In the genomic region with DNA sequence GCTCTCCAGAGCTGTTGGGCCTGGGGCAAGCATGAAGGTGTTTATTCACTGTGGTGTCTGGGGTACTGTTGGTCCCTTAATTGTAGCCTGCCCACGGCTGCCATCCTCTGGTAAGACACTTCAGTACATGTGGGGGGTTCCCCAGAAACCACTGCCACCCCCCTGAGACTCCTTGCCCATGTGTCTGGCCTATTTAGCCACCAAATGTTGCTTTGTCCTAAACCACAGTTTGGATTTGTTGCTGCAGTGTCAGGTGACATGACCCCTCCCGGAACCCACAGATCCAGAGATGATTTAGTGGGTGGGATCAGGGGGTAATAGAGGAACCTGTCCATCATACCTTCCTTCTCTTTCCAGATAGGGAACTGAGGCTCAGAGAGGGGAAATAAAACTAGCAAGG, we compare ENCODE assay signal across 11 mouse cellular contexts. TPM values are rescaled to one million over a fixed set of nuclear protein-coding genes. Genes with fewer than 3 reads are reported as not detected.
A peak's percentile ranks its signal among the peaks of the same experiment; 100 is the strongest.
DNase-seq lines count a peak whose midpoint lies in the region; ATAC-seq lines count a peak whose summit lies in the region.
"Had no signal": no experiment of that assay in that cellular context is flagged by ENCODE, and none has a peak within 500 bp of the region (broad histone marks: within the 10 kb centered on the region; RNA-seq: fewer than 3 reads in every experiment).

No protein-coding gene starts in this region.

- no peaks in the 10 kb centered on the region for H3K9me3 ChIP-seq in heart, embryonic 15.5 days (replicated peaks)
- H3K9me3 ChIP-seq: liver, embryonic 13.5 days; stomach, embryonic 15.5 days had no signal

- no peak for DNase-seq in heart, adult 8-10 months (ENCODE audit: low spot score)
- peak; percentile 32 for DNase-seq in retina, postnatal 1 day
- DNase-seq in retina, embryonic 14.5 days (ENCODE audit: low spot score) = no peak
- DNase-seq in ovary, postnatal 14 days (ENCODE audit: low spot score) = no peak
- DNase-seq in adrenal gland, adult (ENCODE audit: inconsistent age in 2 of 2, low spot score in 1 of 2) = no peak
- DNase-seq: kidney, adult 8-10 months; liver, embryonic 13.5 days had no signal

- ATAC-seq in heart, embryonic 15.5 days (replicated peaks; ENCODE audit: insufficient number of reproducible peaks, insufficient read depth, low FRiP score, low read depth) = no peak
- ATAC-seq in granulocyte monocyte progenitor cell, adult 5-6 weeks (replicated peaks; ENCODE audit: poor library complexity, severe bottlenecking) = peak; percentile 57
- ATAC-seq in monocyte, adult 5-6 weeks (replicated peaks; ENCODE audit: insufficient number of reproducible peaks, low FRiP score, low TSS enrichment, poor library complexity, severe bottlenecking) = peak; percentile 47

- WGBS in heart, embryonic 15.5 days = 58% methylated on average over 2 of the region's 2 CpGs

- no peaks in the 10 kb centered on the region for H3K27me3 ChIP-seq in heart, embryonic 15.5 days
- H3K27me3 ChIP-seq: liver, embryonic 13.5 days; stomach, embryonic 15.5 days had no signal

- H3K9ac ChIP-seq in heart, embryonic 15.5 days = no peak overlapping the region
- H3K9ac ChIP-seq: liver, embryonic 13.5 days; stomach, embryonic 15.5 days had no signal

- H3K27ac ChIP-seq in heart, embryonic 15.5 days = 0 out of 2 replicates have a peak overlapping the region, but pooled peaks have one; percentile 17
- H3K27ac ChIP-seq: stomach, embryonic 15.5 days had no signal

- H3K4me2 ChIP-seq in heart, embryonic 15.5 days = no peak overlapping the region
- H3K4me2 ChIP-seq: liver, embryonic 13.5 days; stomach, embryonic 15.5 days had no signal

- H3K36me3 ChIP-seq in heart, embryonic 15.5 days = no peaks in the 10 kb centered on the region
- H3K36me3 ChIP-seq: liver, embryonic 13.5 days; stomach, embryonic 15.5 days had no signal

- H3K4me1 ChIP-seq in heart, embryonic 15.5 days (replicated peaks) = peaks cover 97% of the 10 kb centered on the region

- no peak overlapping the region for H3K4me3 ChIP-seq in heart, embryonic 15.5 days
- H3K4me3 ChIP-seq: liver, embryonic 13.5 days; stomach, embryonic 15.5 days had no signal

RNA-seq across cellular contexts. Expression of a gene that starts 12.1 kb away (rescaled TPM):
- polyA plus RNA-seq in heart, embryonic 15.5 days (2015; fragmentation: Nextera tagmentation; extraction: Ambion mirVana) = 22.1 and 26.2 TPM in 2 replicates
- 10 to 100 TPM; 34.7 to 44.1 (median 40.4) TPM for total RNA-seq in heart, adult 8-10 months (2022)
- total RNA-seq in granulocyte monocyte progenitor cell, adult 5-6 weeks (2014; fragmentation: Nextera tagmentation) = 93.2 and 97.4 TPM in 2 replicates
- total RNA-seq in granulocyte monocyte progenitor cell, adult 5-6 weeks (2017) = 6.9 and 8.9 TPM in 2 replicates
- total RNA-seq in monocyte, adult 5-6 weeks (2017) = 18.2 to 63.6 TPM (median 22.9 TPM) in 3 replicates
